Mouse (Mus musculus) left cerebral cortex, postnatal 10 days (tissue): ENCODE measurements at regions not wholly inside any gene's neighbourhood (a gene's known extent, or its start where the extent isn't known, plus 50 kb on each side); places are given as distances from the start of the nearest gene placed in this dataset.

ENCODE experiments used
- DNase-seq, 2 experiments: peaks; one replicate each; pipeline ENCODE4 v3.0.0; 2021 to 2022; ENCODE audit warnings: low spot score in 2 of 2, mixed read lengths in 1 of 2; ENCODE audit errors: extremely low spot score in 1 of 2
- intact Hi-C: fragments of 180-260 bp; cut with DNase I; formaldehyde crosslinking; loops from one replicate; pipeline ENCODE4 v1.15.1; 2025

- no peak for DNase-seq
- intact Hi-C loops = no loop called here
Observed at GRCm38 (mm10) chr6:107770834-107771470, 241.4 kb downstream of the Lrrn1 start.

GRCm38 (mm10) chr6:107784998-107785397 is 255.4 kb downstream of the Lrrn1 start:
- intact Hi-C loops = no loop called here
- DNase-seq = no peak

GRCm38 (mm10) chr6:107788224-107788893 is 258.8 kb downstream of the Lrrn1 start:
- intact Hi-C loops = no loop called here
- no peak for DNase-seq

DNA sequence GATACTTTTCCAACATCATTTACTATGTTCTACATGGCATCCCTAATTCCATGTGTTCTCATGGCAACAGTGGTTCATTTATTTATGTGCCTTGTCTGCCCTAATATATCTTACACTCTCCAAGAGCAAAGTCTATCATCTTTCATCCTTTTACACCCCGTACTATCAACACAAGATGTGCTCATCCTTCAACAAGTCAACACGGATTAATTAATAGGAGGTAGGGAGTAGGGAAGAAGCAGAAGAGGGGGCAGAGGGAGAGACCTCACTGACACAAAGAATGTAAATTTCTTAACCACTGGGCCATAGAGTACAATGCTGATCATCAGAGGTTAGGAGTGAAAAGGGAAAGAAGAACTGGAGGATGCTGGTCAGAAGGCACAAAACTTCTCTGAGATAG is 267.0 kb upstream of the Setmar start:
- intact Hi-C loops = no loop called here
- no peak for DNase-seq

DNA sequence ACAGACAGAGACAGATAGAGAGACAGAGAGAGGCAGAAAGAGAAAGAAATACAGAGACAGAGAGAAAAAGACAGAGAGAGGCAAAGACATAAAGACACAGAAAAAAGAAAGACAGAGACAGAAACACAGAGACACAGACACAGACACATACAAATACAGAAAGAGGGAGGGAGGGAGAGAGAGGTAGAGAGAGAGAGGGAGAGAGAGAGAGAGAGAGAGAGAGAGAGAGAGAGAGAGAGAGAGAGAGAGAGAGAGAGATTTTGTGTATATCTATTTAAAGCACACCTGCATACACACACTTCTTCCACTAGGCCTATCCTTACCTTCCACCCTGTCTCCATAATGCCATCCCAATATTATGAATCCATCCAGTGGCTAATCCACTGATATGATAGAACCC is 261.8 kb upstream of the Setmar start:
- intact Hi-C loops = no loop called here
- no peak for DNase-seq
